Mouse (Mus musculus) right cerebral cortex, postnatal 25 days (tissue): ENCODE data around the gene Rnf220.
A peak's percentile ranks its signal among the peaks of the same experiment; 100 is the strongest.

Experiments used
- DNase-seq: peaks from one replicate; pipeline ENCODE4 v3.0.0; 2022

Gene Rnf220

DNA sequence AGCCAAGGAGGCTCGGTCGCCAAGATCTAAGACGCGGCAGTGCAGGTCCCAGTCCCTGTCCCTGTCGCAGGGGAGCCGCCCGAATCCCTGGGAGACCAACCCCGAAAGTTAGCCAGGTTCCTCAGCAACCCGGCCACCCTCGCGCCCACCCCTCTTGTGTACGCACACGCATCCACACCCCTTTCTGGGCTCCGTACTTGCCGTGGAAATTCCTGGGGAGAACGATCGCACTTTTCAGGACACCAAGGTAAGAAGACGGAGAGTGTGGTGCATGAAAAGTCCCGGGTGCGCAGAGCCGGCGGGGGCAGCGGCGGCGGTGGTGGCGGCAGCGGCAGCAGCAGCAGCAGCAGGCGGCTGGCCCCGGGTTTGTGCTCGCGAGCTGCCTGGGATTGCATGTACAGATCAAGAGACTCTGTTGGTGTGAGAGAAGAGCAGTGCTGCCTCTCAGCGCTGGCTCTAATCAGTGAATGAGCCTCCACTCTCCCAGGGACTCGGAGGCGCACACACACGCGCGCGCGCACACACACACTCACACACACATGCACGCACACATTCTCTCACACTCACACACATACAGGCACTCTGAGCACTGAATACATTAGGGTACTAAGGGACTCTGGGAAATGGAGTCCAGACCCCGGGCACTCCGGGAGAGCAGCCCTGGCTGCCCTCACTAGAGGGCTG lies at the start of gene Rnf220:
Gene Rnf220 (minus strand): TSS at position 571 of the 684 bp plus-strand sequence.
- peak; percentile 39 for DNase-seq

GRCm38 (mm10) chr4:117546616-117547015 lies 49.8 kb upstream of the Rnf220 start:
- DNase-seq, result no peak

- DNase-seq, result no peak
Measured at GRCm38 (mm10) chr4:117545448-117545847, 48.6 kb upstream of the Rnf220 start.

DNA sequence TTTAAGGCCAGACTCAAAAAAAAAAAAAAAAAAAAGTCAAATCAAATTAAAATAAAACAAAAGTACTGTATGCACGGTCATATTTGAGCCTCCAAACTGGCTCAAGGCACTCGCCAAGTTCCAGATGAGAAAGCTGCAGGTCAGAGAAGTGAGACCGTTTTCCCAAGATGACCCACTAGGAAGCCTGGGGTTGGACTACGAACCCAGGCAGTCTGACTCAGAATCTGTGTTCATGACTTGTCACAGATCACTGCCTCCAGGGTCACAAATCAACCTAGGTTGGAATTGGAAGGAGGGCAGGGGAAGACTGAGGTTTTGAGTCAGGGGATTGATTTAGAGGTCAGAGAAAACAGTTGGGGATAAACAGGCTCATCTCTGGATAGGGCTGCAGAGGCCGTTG lies 43.7 kb upstream of the Rnf220 start:
- no peak for DNase-seq

DNA sequence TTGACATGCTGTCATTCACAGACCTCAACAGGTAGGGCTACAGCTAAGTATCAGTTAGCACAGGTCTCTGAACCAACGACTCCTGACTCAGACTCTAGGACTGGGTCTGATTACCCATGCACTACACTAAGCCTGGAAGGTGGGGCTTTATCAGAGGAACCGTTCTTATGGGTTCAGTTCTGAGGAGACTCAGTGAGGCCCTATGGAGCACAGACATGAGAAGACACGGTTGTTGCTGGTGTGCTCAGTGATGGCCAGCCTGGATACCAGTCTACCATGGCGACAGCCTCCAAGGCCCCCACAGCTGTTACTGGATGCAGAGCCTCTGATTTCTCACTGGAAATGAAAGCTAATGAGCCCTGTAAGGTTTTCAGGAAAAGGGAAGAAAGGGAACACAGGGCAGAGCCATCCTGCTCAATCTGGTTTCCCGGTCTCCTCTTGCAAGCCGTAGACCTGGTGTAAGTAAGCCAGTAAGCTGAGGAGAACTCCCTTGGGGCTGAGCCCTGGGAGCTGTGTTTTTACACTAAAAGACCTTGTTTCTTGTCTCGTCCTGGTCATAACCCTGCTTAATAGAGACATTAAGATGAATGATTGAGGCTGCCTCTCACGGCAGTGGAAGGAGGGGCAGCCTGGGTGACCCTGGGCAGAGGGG lies 42.6 kb upstream of the Rnf220 start:
- DNase-seq, result no peak

DNA sequence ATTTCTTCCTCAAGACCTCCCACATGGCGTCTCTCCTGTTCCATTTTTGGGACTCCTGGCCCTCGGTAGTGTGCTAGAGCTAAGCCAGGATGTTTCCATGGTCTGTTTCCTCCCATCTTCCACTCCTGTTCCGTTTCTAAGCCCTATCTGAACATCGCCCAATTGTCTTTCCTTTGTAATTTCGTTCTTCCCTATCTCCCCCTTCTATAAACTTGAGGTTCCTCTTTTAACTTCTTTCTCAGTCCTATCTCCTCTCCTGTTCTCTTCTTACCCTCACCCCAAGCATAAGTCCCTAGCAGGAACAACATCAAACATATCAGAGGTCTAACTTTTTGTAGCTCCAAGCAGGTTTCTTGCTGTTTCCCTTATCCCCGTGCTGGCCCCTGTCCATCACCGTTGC lies 40.1 kb upstream of the Rnf220 start:
- DNase-seq, result no peak

DNA sequence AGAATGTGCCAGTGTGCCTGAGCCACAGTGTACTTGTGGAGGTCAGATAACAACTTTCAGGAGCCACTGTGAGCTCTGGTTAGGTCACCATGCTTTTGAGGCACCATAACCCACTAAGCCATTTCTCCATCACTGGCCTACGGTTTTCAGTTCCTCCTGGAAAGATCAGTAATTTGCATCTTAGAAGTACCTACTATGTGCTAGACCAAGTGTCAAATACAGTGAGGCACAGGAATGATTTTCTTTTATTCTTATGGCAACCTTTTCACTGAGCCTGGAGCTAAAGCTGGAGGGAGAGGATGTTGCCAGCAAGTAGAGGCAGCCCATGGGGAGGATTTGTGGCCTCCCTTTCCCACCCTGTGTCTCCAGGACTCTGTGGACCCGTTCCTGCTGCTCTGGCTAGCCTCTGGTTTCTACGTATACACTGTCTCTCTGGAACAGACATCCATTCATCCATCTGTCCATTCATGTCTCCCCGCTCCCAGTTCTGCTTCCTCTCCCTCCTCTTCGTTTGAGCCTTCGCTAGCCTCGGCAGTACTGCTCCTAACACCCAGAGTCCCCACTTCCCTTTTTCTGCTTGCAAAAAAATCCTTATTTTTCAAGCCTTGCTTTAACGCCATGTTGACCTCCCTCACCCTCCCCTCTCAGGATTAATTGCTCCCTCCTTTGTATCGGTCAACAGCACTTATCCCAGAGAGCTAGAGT lies 38.8 kb upstream of the Rnf220 start:
- DNase-seq, result no peak

DNA sequence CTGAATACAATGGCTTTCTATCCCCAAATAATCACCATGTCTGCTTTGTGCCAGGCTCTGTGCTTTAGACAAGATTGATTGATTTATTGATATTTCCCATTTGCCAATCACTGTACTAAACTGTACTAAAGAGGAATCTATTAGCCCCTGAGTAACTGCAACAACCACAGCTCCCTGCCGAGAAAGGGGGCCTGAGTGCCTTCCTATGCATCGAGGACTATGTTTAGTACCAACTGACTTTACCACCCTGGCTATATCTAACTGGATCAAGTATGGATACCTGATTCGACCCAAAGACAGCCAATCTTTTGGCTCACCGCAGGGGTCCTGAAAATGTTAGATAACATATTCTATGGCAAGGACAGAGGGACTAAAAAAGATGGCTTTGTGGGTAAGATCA lies 33.0 kb upstream of the Rnf220 start:
- no peak for DNase-seq

DNA sequence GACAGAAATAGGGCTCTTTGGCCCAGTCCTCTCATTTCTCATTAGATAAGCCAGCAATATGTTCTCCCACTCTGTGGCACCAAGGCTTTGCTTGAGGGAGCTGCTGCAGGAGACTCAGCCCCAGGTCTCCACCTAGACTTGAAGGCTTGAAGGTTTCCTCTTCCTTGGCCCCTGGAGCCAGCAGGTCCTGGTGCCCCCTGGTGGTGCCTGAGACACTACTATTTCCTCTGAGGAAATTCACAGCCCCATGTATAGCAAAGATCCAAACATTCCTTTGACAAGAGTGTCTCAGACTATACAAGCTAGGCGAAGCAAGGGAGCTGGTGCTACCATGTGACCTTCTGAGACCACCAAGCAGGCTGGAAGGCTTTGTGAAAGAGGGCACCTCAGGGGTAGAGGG lies 31.1 kb upstream of the Rnf220 start:
- DNase-seq, result no peak

- DNase-seq, result no peak
Measured at GRCm38 (mm10) chr4:117527116-117527899, 30.5 kb upstream of the Rnf220 start.

DNA sequence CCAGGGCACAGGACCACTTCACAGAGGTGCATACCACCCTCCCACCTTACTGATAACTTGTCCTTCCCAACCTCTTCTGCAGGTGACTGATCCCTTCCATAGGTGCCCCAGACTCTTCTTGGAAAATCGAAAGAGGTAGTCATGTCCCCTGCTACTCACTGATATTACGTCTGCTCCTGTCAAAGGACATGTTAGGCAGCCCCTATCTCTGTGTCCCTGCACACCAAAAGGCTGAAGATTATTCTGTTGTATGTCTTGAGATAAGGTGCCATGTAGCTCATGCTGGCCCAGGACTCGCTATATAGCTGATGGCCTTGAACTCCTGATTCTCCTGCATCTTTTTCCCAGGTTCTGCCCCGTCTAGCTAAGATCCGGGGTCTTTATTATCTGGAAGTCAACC lies 29.1 kb upstream of the Rnf220 start:
- no peak for DNase-seq

DNA sequence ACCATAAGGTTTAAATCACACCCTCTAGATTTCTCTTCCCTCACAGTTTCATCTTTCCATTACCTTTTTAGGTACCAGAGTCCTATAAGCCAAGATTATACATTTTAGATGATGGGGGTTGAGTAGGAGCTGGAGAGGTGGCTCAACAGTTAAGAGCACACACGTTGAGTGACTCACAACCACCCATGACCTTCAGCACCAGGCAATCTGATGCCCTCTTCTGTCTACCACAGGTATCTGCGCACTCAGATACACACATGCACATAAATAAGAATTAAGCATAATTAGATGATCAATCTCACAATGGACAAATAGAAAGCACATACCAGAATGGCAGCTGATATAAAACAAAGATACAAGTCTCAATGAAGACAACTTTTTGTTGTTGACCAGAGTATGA lies 24.5 kb upstream of the Rnf220 start:
- no peak for DNase-seq

GRCm38 (mm10) chr4:117518246-117518645 lies 21.4 kb upstream of the Rnf220 start:
- no peak for DNase-seq

GRCm38 (mm10) chr4:117499043-117499442 lies 2.2 kb upstream of the Rnf220 start:
- no peak for DNase-seq

DNA sequence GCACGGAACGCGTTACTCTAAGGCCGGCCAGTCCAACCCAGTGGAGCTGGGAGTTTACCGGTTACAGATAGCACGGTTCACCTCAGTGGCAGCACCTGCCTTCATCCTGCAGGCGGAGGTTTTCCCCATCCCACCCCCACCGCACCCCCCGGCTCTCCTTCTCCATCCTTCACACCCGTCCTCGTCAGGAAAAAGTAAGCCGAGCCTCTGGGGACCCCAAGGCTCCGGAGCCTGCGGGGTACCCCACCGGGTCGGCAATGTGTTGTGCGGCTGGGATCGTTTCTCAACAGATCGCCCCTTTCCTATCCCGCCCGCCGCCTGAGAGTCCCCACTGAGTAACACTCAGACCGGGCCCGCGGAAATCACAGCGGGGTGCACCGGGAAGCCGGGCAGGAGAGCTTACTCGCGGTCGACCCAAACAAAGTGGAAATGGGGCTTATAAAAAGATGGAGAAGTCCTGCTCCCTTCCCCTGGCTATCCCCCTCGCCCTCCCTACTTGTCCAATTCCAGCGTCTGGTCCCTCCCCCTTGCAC lies 917 bp downstream of the Rnf220 start:
- no peak for DNase-seq

DNA sequence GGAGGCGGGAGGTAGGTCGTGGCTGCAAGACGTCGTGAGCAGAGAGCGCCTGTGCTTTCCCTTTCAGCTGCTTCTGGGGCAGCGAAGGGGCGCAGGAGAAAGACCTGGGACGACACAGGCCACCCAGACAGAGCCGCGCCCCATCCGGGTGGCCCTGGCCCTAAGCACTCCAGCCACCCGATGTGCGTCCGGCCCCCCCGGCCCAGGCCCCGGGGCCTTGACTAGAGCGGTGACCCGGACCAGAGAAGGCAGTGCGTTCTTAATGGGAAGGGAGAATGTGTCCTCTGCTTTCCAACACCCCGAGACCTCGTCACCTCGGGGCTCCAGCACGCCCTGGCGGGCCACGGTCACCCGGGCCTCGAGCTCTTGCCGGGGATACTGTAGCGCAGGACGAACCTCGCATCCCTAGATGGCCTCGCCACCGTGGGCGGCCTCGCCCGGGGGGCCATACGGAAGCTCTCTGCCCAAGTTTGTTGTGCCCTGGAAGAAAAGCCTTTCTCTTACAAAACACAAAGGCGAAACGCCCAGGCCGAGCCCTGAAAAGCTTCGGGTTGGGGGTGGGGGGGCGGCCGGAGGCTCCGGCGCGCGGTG lies 1.8 kb downstream of the Rnf220 start:
- no peak for DNase-seq

GRCm38 (mm10) chr4:117493905-117494851 lies 2.7 kb downstream of the Rnf220 start:
- peak; percentile 15 for DNase-seq

GRCm38 (mm10) chr4:117493161-117493568 lies 3.7 kb downstream of the Rnf220 start:
- DNase-seq, result peak; percentile 8

- DNase-seq, result no peak
Measured at GRCm38 (mm10) chr4:117491840-117492239, 5.0 kb downstream of the Rnf220 start.

- DNase-seq, result no peak
Measured at GRCm38 (mm10) chr4:117489975-117490374, 6.9 kb downstream of the Rnf220 start.

DNA sequence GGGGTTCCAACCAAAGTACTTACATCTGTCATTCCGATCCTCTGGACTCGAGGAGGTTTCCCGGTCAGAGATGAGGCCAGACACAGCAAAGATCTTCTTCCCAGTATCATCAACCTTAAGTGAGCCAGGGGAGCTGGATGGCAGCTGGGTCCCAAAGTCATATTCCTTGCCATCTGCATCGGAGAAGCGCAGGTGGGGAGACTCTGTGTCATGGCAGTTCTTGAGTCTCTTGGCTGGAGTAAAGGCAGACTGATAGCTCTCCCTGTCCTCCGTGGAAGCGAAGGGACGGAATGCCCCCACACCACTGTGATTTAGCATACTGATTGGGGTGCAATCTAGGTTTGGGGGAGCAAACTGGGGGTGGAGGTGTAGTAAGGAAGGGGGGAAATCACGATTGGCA lies 7.3 kb downstream of the Rnf220 start:
- DNase-seq, result no peak
